Mouse (Mus musculus): ENCODE data around the gene Ube2dnl1. TPM values are rescaled to one million over a fixed set of nuclear protein-coding genes. Genes with fewer than 3 reads are reported as not detected.

Gene Ube2dnl1
- not detected in 2 replicates for polyA plus RNA-seq (2014; fragmentation: Nextera tagmentation; extraction: Ambion mirVana)

GRCm38 (mm10) chrX:114904712-114905111 lies at the start of gene Ube2dnl1:
TSS of gene Ube2dnl1 (plus strand) at chrX:114905012.
- Histone ChIP-seq H3K27ac (ENCODE audit: low read depth) (no peak within 1 kb of the TSS), H3K9ac (ENCODE audit: low read length) (no peak within 1 kb of the TSS), H3K4me1 (replicated peaks; ENCODE audit: control insufficient read depth, insufficient read depth, low read length) (no peaks in the 10 kb centered on the region), H3K27me3 (replicated peaks; ENCODE audit: control insufficient read depth, insufficient read depth, low read length) (no peaks in the 10 kb centered on the region), H3K4me2 (ENCODE audit: low read length) (no peak within 1 kb of the TSS), H3K4me3 (ENCODE audit: low read depth, low read length) (no peak within 1 kb of the TSS), H3K9me3 (ENCODE audit: control insufficient read depth, low read length) (no peaks in the 10 kb centered on the region), H3K36me3 (ENCODE audit: control insufficient read depth, insufficient read depth, low read length) (no peaks in the 10 kb centered on the region)
- DNase-seq (ENCODE audit: low spot score) (no peak), ATAC-seq (replicated peaks; ENCODE audit: low FRiP score, low TSS enrichment, low read depth) (no peak)
- whole genome bisulfite sequencing, result 75% methylated on average over 5 of the region's 5 CpGs

- H3K9me3 ChIP-seq (ENCODE audit: control insufficient read depth, low read length), result no peaks in the 10 kb centered on the region
- H3K4me3 ChIP-seq (ENCODE audit: low read depth, low read length), result no peak overlapping the region
- no peak for ATAC-seq (replicated peaks; ENCODE audit: low FRiP score, low TSS enrichment, low read depth)
These were observed 9.3 kb upstream of the Ube2dnl1 start for GRCm38 (mm10) chrX:114895489-114895888.

GRCm38 (mm10) chrX:114897506-114897905 lies 7.3 kb upstream of the Ube2dnl1 start:
- no peak for ATAC-seq (replicated peaks; ENCODE audit: low FRiP score, low TSS enrichment, low read depth)

More at GRCm38 (mm10) chrX:114895489-114895888, 9.3 kb upstream of the Ube2dnl1 start:
- Histone ChIP-seq H3K4me2 (ENCODE audit: low read length) (no peak overlapping the region), H3K36me3 (ENCODE audit: control insufficient read depth, insufficient read depth, low read length) (no peaks in the 10 kb centered on the region), H3K4me1 (replicated peaks; ENCODE audit: control insufficient read depth, insufficient read depth, low read length) (no peaks in the 10 kb centered on the region), H3K27me3 (replicated peaks; ENCODE audit: control insufficient read depth, insufficient read depth, low read length) (no peaks in the 10 kb centered on the region), H3K9ac (ENCODE audit: low read length) (no peak overlapping the region), H3K27ac (ENCODE audit: low read depth) (no peak overlapping the region)
- DNase-seq (ENCODE audit: low spot score), result no peak

GRCm38 (mm10) chrX:114903391-114903790 lies 1.4 kb upstream of the Ube2dnl1 start:
- no peaks in the 10 kb centered on the region for H3K27me3 ChIP-seq (replicated peaks; ENCODE audit: control insufficient read depth, insufficient read depth, low read length)
- H3K9me3 ChIP-seq (ENCODE audit: control insufficient read depth, low read length), result no peaks in the 10 kb centered on the region
- no peak for DNase-seq (ENCODE audit: low spot score)
- no peak overlapping the region for H3K27ac ChIP-seq (ENCODE audit: low read depth)
- H3K4me1 ChIP-seq (replicated peaks; ENCODE audit: control insufficient read depth, insufficient read depth, low read length), result no peaks in the 10 kb centered on the region
- no peak overlapping the region for H3K9ac ChIP-seq (ENCODE audit: low read length)
- H3K4me2 ChIP-seq (ENCODE audit: low read length), result no peak overlapping the region
- no peak overlapping the region for H3K4me3 ChIP-seq (ENCODE audit: low read depth, low read length)
- no peaks in the 10 kb centered on the region for H3K36me3 ChIP-seq (ENCODE audit: control insufficient read depth, insufficient read depth, low read length)
- ATAC-seq (replicated peaks; ENCODE audit: low FRiP score, low TSS enrichment, low read depth), result no peak

More at GRCm38 (mm10) chrX:114897506-114897905, 7.3 kb upstream of the Ube2dnl1 start:
- H3K4me3 ChIP-seq (ENCODE audit: low read depth, low read length), result no peak overlapping the region
- no peaks in the 10 kb centered on the region for H3K9me3 ChIP-seq (ENCODE audit: control insufficient read depth, low read length)
- H3K36me3 ChIP-seq (ENCODE audit: control insufficient read depth, insufficient read depth, low read length), result no peaks in the 10 kb centered on the region
- H3K4me2 ChIP-seq (ENCODE audit: low read length), result no peak overlapping the region
- no peak overlapping the region for H3K9ac ChIP-seq (ENCODE audit: low read length)
- no peak overlapping the region for H3K27ac ChIP-seq (ENCODE audit: low read depth)
- no peaks in the 10 kb centered on the region for H3K4me1 ChIP-seq (replicated peaks; ENCODE audit: control insufficient read depth, insufficient read depth, low read length)
- H3K27me3 ChIP-seq (replicated peaks; ENCODE audit: control insufficient read depth, insufficient read depth, low read length), result no peaks in the 10 kb centered on the region
- no peak for DNase-seq (ENCODE audit: low spot score)
- WGBS, result 89% methylated on average over 3 of the region's 3 CpGs

- Histone ChIP-seq H3K4me2 (ENCODE audit: low read length) (no peak within 1 kb of the TSS), H3K27ac (ENCODE audit: low read depth) (no peak within 1 kb of the TSS), H3K9me3 (ENCODE audit: control insufficient read depth, low read length) (no peaks in the 10 kb centered on the region), H3K4me1 (replicated peaks; ENCODE audit: control insufficient read depth, insufficient read depth, low read length) (no peaks in the 10 kb centered on the region), H3K9ac (ENCODE audit: low read length) (no peak within 1 kb of the TSS), H3K36me3 (ENCODE audit: control insufficient read depth, insufficient read depth, low read length) (no peaks in the 10 kb centered on the region), H3K4me3 (ENCODE audit: low read depth, low read length) (no peak within 1 kb of the TSS), H3K27me3 (replicated peaks; ENCODE audit: control insufficient read depth, insufficient read depth, low read length) (no peaks in the 10 kb centered on the region)
- WGBS, result 65% methylated on average over 1 of the region's 1 CpGs
- no peak for ATAC-seq (replicated peaks; ENCODE audit: low FRiP score, low TSS enrichment, low read depth)
- no peak for DNase-seq (ENCODE audit: low spot score)
These were observed 2.5 kb downstream of the Ube2dnl1 start, which contains the start of gene Ube2dnl2 for GRCm38 (mm10) chrX:114907282-114907681. TSS of gene Ube2dnl2 (plus strand) at chrX:114907582.

- Histone ChIP-seq H3K4me3 (ENCODE audit: low read depth, low read length) (no peak overlapping the region), H3K4me2 (ENCODE audit: low read length) (no peak overlapping the region), H3K27ac (ENCODE audit: low read depth) (no peak overlapping the region), H3K27me3 (replicated peaks; ENCODE audit: control insufficient read depth, insufficient read depth, low read length) (no peaks in the 10 kb centered on the region), H3K9me3 (ENCODE audit: control insufficient read depth, low read length) (no peaks in the 10 kb centered on the region), H3K4me1 (replicated peaks; ENCODE audit: control insufficient read depth, insufficient read depth, low read length) (no peaks in the 10 kb centered on the region), H3K9ac (ENCODE audit: low read length) (no peak overlapping the region), H3K36me3 (ENCODE audit: control insufficient read depth, insufficient read depth, low read length) (no peaks in the 10 kb centered on the region)
- 14% methylated on average over 1 of the region's 1 CpGs for WGBS
- DNase-seq (ENCODE audit: low spot score) (no peak), ATAC-seq (replicated peaks; ENCODE audit: low FRiP score, low TSS enrichment, low read depth) (no peak)
These were observed 50.3 kb downstream of the Ube2dnl1 start for GRCm38 (mm10) chrX:114955066-114955465.

Other genes with a start within 250 kb of the Ube2dnl1 start
- gene Ube2dnl2, start 2.6 kb downstream of the Ube2dnl1 start, polyA plus RNA-seq (2014; fragmentation: Nextera tagmentation; extraction: Ambion mirVana), result not detected in 2 replicates

All from intestine, embryonic 14.5 days (tissue).